9 mouse cellular contexts compared by ENCODE assay signal in the genomic region with DNA sequence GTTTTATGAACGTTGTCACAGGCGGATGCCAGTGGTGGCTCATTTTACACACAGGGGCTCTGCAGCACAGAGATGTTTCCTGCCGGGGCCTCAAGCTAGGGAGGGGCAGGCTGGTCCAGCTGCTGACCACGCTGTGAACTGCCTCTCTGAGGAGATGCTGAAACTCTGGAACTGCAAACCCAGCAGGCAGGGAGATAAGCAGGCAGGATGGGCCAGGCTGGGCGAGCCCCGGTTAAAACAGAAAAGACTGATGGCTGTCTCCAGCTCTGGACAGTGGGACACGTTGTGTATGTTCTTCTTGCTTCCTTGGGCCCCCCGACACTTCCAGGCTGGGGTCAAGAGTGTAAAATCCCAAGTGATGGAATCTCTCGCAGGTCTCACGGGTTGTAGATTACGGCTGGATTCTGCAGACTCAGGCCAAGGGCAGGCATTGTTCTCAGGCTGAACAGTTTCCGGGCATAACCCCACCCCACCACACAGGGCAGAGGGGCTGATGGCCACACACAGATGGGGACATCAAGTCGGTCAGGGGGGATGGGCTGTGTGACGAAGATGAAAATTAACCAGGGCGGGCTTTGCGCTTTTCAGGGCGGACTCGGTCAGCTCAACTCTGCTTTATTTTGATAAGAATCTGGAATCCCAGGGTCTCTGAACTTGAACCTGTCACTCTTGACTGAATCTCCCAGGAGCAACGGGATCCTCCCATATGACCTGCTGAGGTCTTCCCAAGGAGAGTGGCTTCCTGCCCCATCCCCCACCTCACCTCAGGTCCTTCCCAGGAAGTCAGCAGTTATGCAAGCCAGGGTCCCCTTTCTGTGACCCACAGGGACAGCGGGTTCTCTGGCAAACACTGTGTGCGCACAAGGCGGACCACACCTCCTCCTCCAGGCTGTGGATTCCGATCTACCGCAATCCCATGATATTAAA. TPM values are rescaled to one million over a fixed set of nuclear protein-coding genes. Genes with fewer than 3 reads are reported as not detected.
DNase-seq lines count a peak whose midpoint lies in the region; ATAC-seq and TF ChIP-seq lines count a peak whose summit lies in the region.
"Had no signal": no experiment of that assay in that cellular context is flagged by ENCODE, and none has a peak within 500 bp of the region (broad histone marks: within the 10 kb centered on the region; RNA-seq: fewer than 3 reads in every experiment).

No protein-coding gene starts in this region.

- peak; percentile 97 for TF ChIP-seq EP300 in ES-Bruce4 (IDR thresholded peaks at IDR 0.05; ENCODE audit: insufficient read depth, low read depth, low read length)

- DNase-seq in hindbrain, embryonic 14.5 days (ENCODE audit: low spot score) = no peak
- DNase-seq in liver (peak; percentile 49), adipocyte (ENCODE audit: low spot score) (no peak)
- no peak for DNase-seq in right cerebral cortex, adult 18-20 months
- no peak for DNase-seq in spleen, adult 12 weeks (ENCODE audit: low spot score)

- H3K4me2 ChIP-seq in hindbrain, embryonic 14.5 days (replicated peaks) = no peak overlapping the region
- peak overlapping the region; percentile 41 for H3K4me2 ChIP-seq in neural tube, embryonic 12.5 days (replicated peaks)

- H3K9me3 ChIP-seq in ES-Bruce4 (replicated peaks; ENCODE audit: control insufficient read depth, insufficient read depth, low read length, poor library complexity, severe bottlenecking) = no peaks in the 10 kb centered on the region
- no peaks in the 10 kb centered on the region for H3K9me3 ChIP-seq in hindbrain, embryonic 14.5 days (ENCODE audit: control insufficient read depth, low read length)
- no peaks in the 10 kb centered on the region for H3K9me3 ChIP-seq in neural tube, embryonic 12.5 days

- peak; percentile 67 for ATAC-seq in common myeloid progenitor, adult 5-6 weeks (replicated peaks; ENCODE audit: low read depth, poor library complexity, severe bottlenecking)
- ATAC-seq in hindbrain, embryonic 14.5 days (ENCODE audit: low FRiP score) = 0 out of 2 replicates have a peak, but pooled peaks have one; percentile 31
- ATAC-seq in neural tube, embryonic 12.5 days (ENCODE audit: low FRiP score, low read depth) = peak; percentile 56; the same call in 1 of the 2 replicates
- ATAC-seq: Patski had no signal

- H3K36me3 ChIP-seq in ES-Bruce4 (ENCODE audit: control insufficient read depth, insufficient read depth, low read length, poor library complexity, severe bottlenecking) = no peaks in the 10 kb centered on the region
- no peaks in the 10 kb centered on the region for H3K36me3 ChIP-seq in hindbrain, embryonic 14.5 days (replicated peaks; ENCODE audit: control insufficient read depth, insufficient read depth)
- no peaks in the 10 kb centered on the region for H3K36me3 ChIP-seq in neural tube, embryonic 12.5 days

- H3K4me3 ChIP-seq in ES-Bruce4 (ENCODE audit: low read depth, low read length) = peak overlapping the region; percentile 2; the same call in 1 of the 2 replicates
- H3K4me3 ChIP-seq in hindbrain, embryonic 14.5 days (replicated peaks; ENCODE audit: low read length) = no peak overlapping the region
- no peak overlapping the region for H3K4me3 ChIP-seq in neural tube, embryonic 12.5 days

- no peak for TF ChIP-seq POLR2A in ES-Bruce4 (IDR thresholded peaks at IDR 0.05; ENCODE audit: insufficient read depth, low read length)

- H3K27me3 ChIP-seq in ES-Bruce4 (ENCODE audit: control insufficient read depth, insufficient read depth, low read length, poor library complexity, severe bottlenecking) = no peaks in the 10 kb centered on the region
- no peaks in the 10 kb centered on the region for H3K27me3 ChIP-seq in hindbrain, embryonic 14.5 days (ENCODE audit: control insufficient read depth, insufficient read depth, low read length)
- no peaks in the 10 kb centered on the region for H3K27me3 ChIP-seq in neural tube, embryonic 12.5 days (replicated peaks)

- H3K4me1 ChIP-seq in ES-Bruce4 (ENCODE audit: control insufficient read depth, insufficient read depth, low read length) = peaks cover 3% of the 10 kb centered on the region
- peaks cover 6% of the 10 kb centered on the region; the same call in 1 of the 2 replicates for H3K4me1 ChIP-seq in hindbrain, embryonic 14.5 days (replicated peaks; ENCODE audit: control insufficient read depth, insufficient read depth, low read length)
- peaks cover 13% of the 10 kb centered on the region for H3K4me1 ChIP-seq in neural tube, embryonic 12.5 days

- no peak for TF ChIP-seq CTCF in ES-Bruce4 (IDR thresholded peaks at IDR 0.05; ENCODE audit: low read depth, low read length)

- WGBS in hindbrain, embryonic 14.5 days = 10% methylated on average over 24 of the region's 24 CpGs
- 8% methylated on average over 24 of the region's 24 CpGs for WGBS in neural tube, embryonic 12.5 days

- H3K27ac ChIP-seq in ES-Bruce4 (ENCODE audit: insufficient read depth, low read length) = peak overlapping the region; percentile 77
- H3K27ac ChIP-seq in hindbrain, embryonic 14.5 days = no peak overlapping the region
- no peak overlapping the region for H3K27ac ChIP-seq in neural tube, embryonic 12.5 days

- H3K9ac ChIP-seq in ES-Bruce4 (ENCODE audit: low read depth, poor library complexity, severe bottlenecking) = no peak overlapping the region
- H3K9ac ChIP-seq in hindbrain, embryonic 14.5 days = no peak overlapping the region
- H3K9ac ChIP-seq in neural tube, embryonic 12.5 days = peak overlapping the region; percentile 33; the same call in 1 of the 2 replicates

RNA-seq across cellular contexts. Expression of a gene that starts 49.9 kb away (rescaled TPM):
- polyA plus RNA-seq in ES-Bruce4 (2011; ENCODE audit: insufficient read depth, insufficient read length, low read depth, missing spikeins) = 0.59 and 1.0 TPM in 2 replicates
- total RNA-seq in common myeloid progenitor, adult 5-6 weeks (2017) = not detected in 2 replicates
- polyA plus RNA-seq in hindbrain, embryonic 14.5 days (2014; fragmentation: Nextera tagmentation; extraction: Ambion mirVana) = 2.8 and 2.9 TPM in 2 replicates
- polyA plus RNA-seq in neural tube, embryonic 12.5 days (2016; fragmentation: Nextera tagmentation; extraction: Ambion mirVana) = 2.9 and 3.5 TPM in 2 replicates
- polyA plus RNA-seq: Patski had no signal
